Mouse (Mus musculus) small intestine, adult 2 months (tissue): ENCODE data around the gene Snx29.

Source experiments
- CTCF ChIP-seq: fragments of 200-500 bp; IDR thresholded peaks from 2 replicates; pipeline ENCODE4 v1.5.1; 2012; ENCODE audit warnings: low read depth, mild to moderate bottlenecking, control low read depth, inconsistent platforms, low read length, moderate library complexity, mixed read lengths; ENCODE audit not compliant: insufficient replicate concordance, insufficient read length; ENCODE audit errors: extremely low read depth
- POLR2A ChIP-seq: fragments of 200-500 bp; IDR thresholded peaks from 2 replicates; pipeline ENCODE4 v1.6.1; 2012; ENCODE audit warnings: low read depth, mild to moderate bottlenecking, control low read depth, inconsistent platforms, low read length, moderate library complexity

DNA sequence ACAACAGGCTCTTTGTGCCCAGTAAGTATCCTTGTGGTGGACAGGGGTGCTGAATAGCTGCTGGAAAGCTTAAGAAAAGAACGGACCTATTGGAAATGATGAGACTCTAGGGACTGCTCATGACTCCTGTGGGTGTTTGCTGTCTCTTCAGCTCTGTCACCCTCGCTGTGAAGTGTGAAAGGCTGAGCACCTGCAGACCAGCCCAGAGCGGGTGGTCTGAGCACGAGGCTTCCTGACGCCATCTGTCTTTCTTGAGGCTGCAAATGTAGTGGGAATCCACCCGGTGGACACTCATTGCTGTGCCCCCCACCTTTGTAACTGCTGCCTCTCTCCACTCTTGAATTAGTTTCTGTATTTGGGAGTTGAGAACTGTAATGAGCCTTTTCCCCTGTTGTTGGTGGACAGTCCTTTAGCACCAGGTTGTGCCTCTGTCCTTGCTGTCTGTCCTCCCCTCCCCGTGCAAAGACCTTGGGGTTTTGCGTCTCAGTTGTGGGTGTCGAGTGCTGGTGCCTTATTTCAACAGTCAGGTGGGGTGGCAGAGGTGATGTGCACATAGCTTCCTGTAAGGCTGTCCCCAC lies 101.9 kb downstream of the Snx29 start:
- TF ChIP-seq CTCF, result no peak
- TF ChIP-seq POLR2A, result no peak
